Comparison of ENCODE assay signal across 14 mouse cellular contexts in the genomic region with DNA sequence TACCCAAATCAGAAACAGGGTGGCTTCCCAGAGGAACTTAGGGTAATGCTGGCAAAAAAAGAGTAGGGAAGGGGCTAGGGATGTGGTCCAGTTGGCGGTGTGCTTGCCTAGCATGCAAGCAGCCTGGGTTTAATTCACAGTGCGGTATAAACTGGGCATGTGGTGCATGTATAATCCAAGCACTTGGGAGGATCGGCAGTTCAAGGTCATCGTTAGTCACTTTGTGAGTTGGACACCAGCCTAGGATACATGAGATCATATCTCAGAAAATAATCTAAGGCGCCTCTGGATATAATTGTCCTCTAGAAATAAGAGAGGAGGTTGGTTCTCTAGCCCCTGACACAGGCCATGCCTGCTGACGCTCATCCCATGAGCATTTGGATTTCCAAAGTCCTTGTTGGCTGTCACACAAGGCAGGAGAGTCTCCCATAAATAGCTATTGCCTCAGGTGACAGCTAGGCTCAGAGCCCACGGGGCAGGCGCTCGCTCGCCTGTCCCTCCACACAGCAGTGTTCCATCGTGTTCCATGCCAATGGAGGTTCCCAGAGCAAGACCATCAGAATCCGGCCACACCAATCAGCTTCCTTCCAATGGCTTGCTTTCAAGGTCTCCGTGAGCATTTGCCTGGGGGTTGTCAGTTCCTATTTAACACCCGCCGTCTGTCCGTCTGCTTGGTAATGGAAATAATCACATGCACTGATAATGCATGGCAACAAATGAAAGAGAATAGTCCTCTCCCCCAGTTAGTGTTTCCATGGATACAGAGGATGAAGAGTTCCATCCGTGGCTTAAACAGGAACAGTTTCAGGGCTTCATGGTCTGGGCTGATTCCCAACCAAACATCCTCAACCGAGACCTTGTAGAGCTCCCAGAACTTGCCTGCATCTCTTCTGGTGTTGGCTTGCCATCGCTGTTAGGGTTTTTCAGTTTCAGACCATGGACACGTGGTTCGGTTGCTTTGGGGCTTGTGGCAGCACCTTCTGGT. TPM values are rescaled to one million over a fixed set of nuclear protein-coding genes. Genes with fewer than 3 reads are reported as not detected.
A peak's percentile ranks its signal among the peaks of the same experiment; 100 is the strongest.
DNase-seq lines count a peak whose midpoint lies in the region; ATAC-seq and TF ChIP-seq lines count a peak whose summit lies in the region.
"Had no signal": no experiment of that assay in that cellular context is flagged by ENCODE, and none has a peak within 500 bp of the region (broad histone marks: within the 10 kb centered on the region; RNA-seq: fewer than 3 reads in every experiment).

No protein-coding gene starts in this region.

- no peak overlapping the region for H3K4me3 ChIP-seq in gastrocnemius, adult 2 months
- no peak overlapping the region for H3K4me3 ChIP-seq in midbrain, postnatal 0 days (ENCODE audit: low read depth, low read length)
- no peak overlapping the region for H3K4me3 ChIP-seq in midbrain, embryonic 15.5 days
- no peak overlapping the region for H3K4me3 ChIP-seq in liver, embryonic 12.5 days
- H3K4me3 ChIP-seq in embryonic facial prominence, embryonic 10.5 days: no peak overlapping the region
- H3K4me3 ChIP-seq: limb, embryonic 12.5 days; lung, embryonic 15.5 days; midbrain, embryonic 10.5 days; neural tube, embryonic 13.5 days had no signal

- H3K9ac ChIP-seq in midbrain, postnatal 0 days (replicated peaks; ENCODE audit: low read length, poor library complexity, severe bottlenecking): no peak overlapping the region
- H3K9ac ChIP-seq in midbrain, embryonic 15.5 days: no peak overlapping the region
- H3K9ac ChIP-seq in liver, embryonic 12.5 days: no peak overlapping the region
- H3K9ac ChIP-seq: limb, embryonic 12.5 days; lung, embryonic 15.5 days; neural tube, embryonic 13.5 days had no signal

- no peak for TF ChIP-seq CTCF in gastrocnemius, adult 2 months (IDR thresholded peaks at IDR 0.05)
- TF ChIP-seq CTCF in midbrain, postnatal 0 days (IDR thresholded peaks at IDR 0.05): no peak

- H3K9me3 ChIP-seq in midbrain, postnatal 0 days (ENCODE audit: low read length): no peaks in the 10 kb centered on the region
- H3K9me3 ChIP-seq in midbrain, embryonic 15.5 days: no peaks in the 10 kb centered on the region
- H3K9me3 ChIP-seq in liver, embryonic 12.5 days (replicated peaks): no peaks in the 10 kb centered on the region
- H3K9me3 ChIP-seq in embryonic facial prominence, embryonic 10.5 days: no peaks in the 10 kb centered on the region
- H3K9me3 ChIP-seq: limb, embryonic 12.5 days; lung, embryonic 15.5 days; midbrain, embryonic 10.5 days; neural tube, embryonic 13.5 days had no signal

- DNase-seq in gastrocnemius, adult 2 months: peak; percentile 48
- DNase-seq in gastrocnemius, postnatal 25 days: no peak
- DNase-seq in midbrain, postnatal 0 days (ENCODE audit: low spot score): peak; percentile 43
- peak; percentile 50 to 58 for DNase-seq in cerebellum, postnatal 25 days
- DNase-seq in embryonic facial prominence, embryonic 10.5 days (ENCODE audit: low spot score): no peak
- DNase-seq: gastrocnemius, postnatal 14 days had no signal

- peak overlapping the region; percentile 74 for H3K27ac ChIP-seq in gastrocnemius, adult 2 months
- H3K27ac ChIP-seq in midbrain, postnatal 0 days (ENCODE audit: low read depth, low read length): no peak overlapping the region
- no peak overlapping the region for H3K27ac ChIP-seq in midbrain, embryonic 15.5 days
- no peak overlapping the region for H3K27ac ChIP-seq in liver, embryonic 12.5 days
- H3K27ac ChIP-seq in embryonic facial prominence, embryonic 10.5 days (replicated peaks): no peak overlapping the region
- H3K27ac ChIP-seq: limb, embryonic 12.5 days; lung, embryonic 15.5 days; midbrain, embryonic 10.5 days; neural tube, embryonic 13.5 days had no signal

- intact Hi-C loops in gastrocnemius, adult 2 months (cut with DNase I): no loop called here

- H3K36me3 ChIP-seq in midbrain, postnatal 0 days (ENCODE audit: insufficient read depth, low read length): no peaks in the 10 kb centered on the region
- H3K36me3 ChIP-seq in midbrain, embryonic 15.5 days (replicated peaks): no peaks in the 10 kb centered on the region
- no peaks in the 10 kb centered on the region for H3K36me3 ChIP-seq in liver, embryonic 12.5 days
- H3K36me3 ChIP-seq in embryonic facial prominence, embryonic 10.5 days (replicated peaks): no peaks in the 10 kb centered on the region
- H3K36me3 ChIP-seq: limb, embryonic 12.5 days; lung, embryonic 15.5 days; midbrain, embryonic 10.5 days; neural tube, embryonic 13.5 days had no signal

- 61% methylated on average over 21 of the region's 21 CpGs for WGBS in midbrain, postnatal 0 days
- WGBS in midbrain, embryonic 15.5 days: 72% methylated on average over 21 of the region's 21 CpGs
- WGBS in liver, embryonic 12.5 days (ENCODE audit: insufficient replicate concordance): 76% methylated on average over 21 of the region's 21 CpGs
- 92% methylated on average over 21 of the region's 21 CpGs for WGBS in embryonic facial prominence, embryonic 10.5 days

- H3K4me2 ChIP-seq in midbrain, postnatal 0 days (ENCODE audit: low read depth, low read length, poor library complexity, severe bottlenecking): no peak overlapping the region
- no peak overlapping the region for H3K4me2 ChIP-seq in midbrain, embryonic 15.5 days
- no peak overlapping the region for H3K4me2 ChIP-seq in liver, embryonic 12.5 days
- H3K4me2 ChIP-seq: limb, embryonic 12.5 days; lung, embryonic 15.5 days; neural tube, embryonic 13.5 days had no signal

- no peaks in the 10 kb centered on the region; the same call in 1 of the 2 replicates for H3K4me1 ChIP-seq in midbrain, postnatal 0 days (ENCODE audit: insufficient read depth, low read length)
- H3K4me1 ChIP-seq in midbrain, embryonic 15.5 days: no peaks in the 10 kb centered on the region
- no peaks in the 10 kb centered on the region for H3K4me1 ChIP-seq in liver, embryonic 12.5 days
- peaks cover 78% of the 10 kb centered on the region for H3K4me1 ChIP-seq in embryonic facial prominence, embryonic 10.5 days
- H3K4me1 ChIP-seq: neural tube, embryonic 13.5 days had no signal

- H3K27me3 ChIP-seq in midbrain, postnatal 0 days (ENCODE audit: insufficient read depth, low read length): no peaks in the 10 kb centered on the region
- H3K27me3 ChIP-seq in midbrain, embryonic 15.5 days (replicated peaks): no peaks in the 10 kb centered on the region
- H3K27me3 ChIP-seq in liver, embryonic 12.5 days (replicated peaks): no peaks in the 10 kb centered on the region; the same call in 1 of the 2 replicates
- H3K27me3 ChIP-seq in embryonic facial prominence, embryonic 10.5 days (replicated peaks; ENCODE audit: low read depth, poor library complexity, severe bottlenecking): no peaks in the 10 kb centered on the region
- H3K27me3 ChIP-seq: lung, embryonic 15.5 days; neural tube, embryonic 13.5 days had no signal

- ATAC-seq in midbrain, postnatal 0 days (ENCODE audit: low FRiP score): no peak; the same call in 1 of the 2 replicates
- ATAC-seq in midbrain, embryonic 15.5 days (replicated peaks): no peak
- no peak for ATAC-seq in megakaryocyte, adult 5-6 weeks (ENCODE audit: poor library complexity, severe bottlenecking)
- ATAC-seq in liver, embryonic 12.5 days: no peak
- ATAC-seq: intestine, embryonic 16.5 days had no signal

RNA-seq across cellular contexts. Expression of gene Col23a1, which starts 56.1 kb away (rescaled TPM):
- 1 to 10 TPM; 1.1 to 1.8 TPM for total RNA-seq in gastrocnemius, adult 2 months (2021)
- 1 to 10 TPM; 1.8 to 1.9 TPM for total RNA-seq in gastrocnemius, postnatal 25 days (2021)
- 10.7 and 13.5 TPM in 2 replicates for total RNA-seq in midbrain, postnatal 0 days (2014; rRNA removed)
- polyA plus RNA-seq in midbrain, postnatal 0 days (2015; fragmentation: Nextera tagmentation; extraction: Ambion mirVana): 4.2 and 4.5 TPM in 2 replicates
- 6.1 and 7.6 TPM in 2 replicates for polyA plus RNA-seq in midbrain, embryonic 15.5 days (2015; fragmentation: Nextera tagmentation; extraction: Ambion mirVana)
- 0.60 and 3.1 TPM in 2 replicates for total RNA-seq in megakaryocyte, adult 5-6 weeks (2015)
- 0.04 and 1.2 TPM in 2 replicates for total RNA-seq in megakaryocyte, adult 5-6 weeks (2017)
- polyA plus RNA-seq in liver, embryonic 12.5 days (2016; fragmentation: Nextera tagmentation; extraction: Ambion mirVana): 0.75 and 0.79 TPM in 2 replicates
- polyA plus RNA-seq in embryonic facial prominence, embryonic 10.5 days (2016; fragmentation: Nextera tagmentation; extraction: Ambion mirVana): 21.8 and 24.3 TPM in 2 replicates

Comparison
In these comparisons a context has a peak if more than half of its experiments do, and no peak if none do; other contexts are left out.
1. DNase-seq: peak in gastrocnemius, adult 2 months (single experiment), midbrain, postnatal 0 days (single experiment) and cerebellum, postnatal 25 days (2 of 2); none in gastrocnemius, postnatal 25 days (single experiment) and embryonic facial prominence, embryonic 10.5 days (single experiment).